Mouse (Mus musculus) intestine, postnatal 0 days (tissue): Measurements from ENCODE around the gene 1700018F24Rik. TPM values are rescaled to one million over a fixed set of nuclear protein-coding genes. Genes with fewer than 3 reads are reported as not detected.
"Not testable (repeated sequence)": the region's sequence is repeated elsewhere in the genome, so short reads cannot be mapped to it uniquely, and the experiment has no call there.

Experiments
- ATAC-seq: fragments of 200-750 bp; cut with Nextera tagmentation; 2 replicates; pipeline ENCODE4 v1.8.0; 2017; ENCODE audit warnings: mild to moderate bottlenecking, moderate TSS enrichment, moderate library complexity
- H3K27ac ChIP-seq: fragments of 300-500 bp; sonication (generic); 2 replicates; pipeline ENCODE4 v1.5.1; 2014; ENCODE audit warnings: mild to moderate bottlenecking, low read depth, low read length, moderate library complexity
- H3K27me3 ChIP-seq: fragments of 300-500 bp; sonication (generic); replicated peaks from 2 replicates; pipeline ENCODE4 v1.6.1; 2014; ENCODE audit warnings: low read length, mixed read lengths; ENCODE audit not compliant: control insufficient read depth, insufficient read depth
- H3K36me3 ChIP-seq: fragments of 300-500 bp; sonication (generic); 2 replicates; pipeline ENCODE4 v1.6.1; 2014; ENCODE audit warnings: mild to moderate bottlenecking, moderate library complexity; ENCODE audit not compliant: control insufficient read depth, insufficient read depth
- H3K4me1 ChIP-seq: fragments of 300-500 bp; sonication (generic); replicated peaks from 2 replicates; pipeline ENCODE4 v1.6.1; 2014; ENCODE audit warnings: antibody characterized with exemption, low read length, mixed read lengths; ENCODE audit not compliant: control insufficient read depth, insufficient read depth
- H3K4me2 ChIP-seq: fragments of 300-500 bp; sonication (generic); replicated peaks from 2 replicates; pipeline ENCODE4 v1.6.1; 2014; ENCODE audit warnings: low read depth, mild to moderate bottlenecking, moderate library complexity
- H3K4me3 ChIP-seq: fragments of 300-500 bp; sonication (generic); 2 replicates; pipeline ENCODE4 v1.5.1; 2014; ENCODE audit warnings: low read depth, low read length
- H3K9ac ChIP-seq: fragments of 300-500 bp; sonication (generic); 2 replicates; pipeline ENCODE4 v1.6.1; 2014; ENCODE audit warnings: mild to moderate bottlenecking, low read depth, low read length
- H3K9me3 ChIP-seq: fragments of 300-500 bp; sonication (generic); 2 replicates; pipeline ENCODE4 v1.6.1; 2016; ENCODE audit warnings: mixed run types; ENCODE audit not compliant: control insufficient read depth
- CTCF ChIP-seq: sonication (generic); IDR thresholded peaks from 2 replicates; pipeline ENCODE4 v1.5.1; 2016; ENCODE audit warnings: low read depth, mild to moderate bottlenecking, control low read depth, antibody characterized with exemption, moderate library complexity
- WGBS: fragments of 180-500 bp; shearing (Covaris S2); extraction: QIAGEN DNeasy Blood & Tissue Kit; methylation state at CpG from one replicate; pipeline ENCODE4 v1.1.7; 2014; 5-methylcytosine and 5-hydroxymethylcytosine counted together
- polyA plus RNA-seq: library from polyadenylated mRNA; unstranded; fragments of >200 nt; fragmentation: Nextera tagmentation; extraction: Ambion mirVana; gene quantifications from 2 replicates; pipeline ENCODE4 v1.2.1, GENCODE M21; 2015

Gene 1700018F24Rik
- polyA plus RNA-seq: not detected in 2 replicates

DNA sequence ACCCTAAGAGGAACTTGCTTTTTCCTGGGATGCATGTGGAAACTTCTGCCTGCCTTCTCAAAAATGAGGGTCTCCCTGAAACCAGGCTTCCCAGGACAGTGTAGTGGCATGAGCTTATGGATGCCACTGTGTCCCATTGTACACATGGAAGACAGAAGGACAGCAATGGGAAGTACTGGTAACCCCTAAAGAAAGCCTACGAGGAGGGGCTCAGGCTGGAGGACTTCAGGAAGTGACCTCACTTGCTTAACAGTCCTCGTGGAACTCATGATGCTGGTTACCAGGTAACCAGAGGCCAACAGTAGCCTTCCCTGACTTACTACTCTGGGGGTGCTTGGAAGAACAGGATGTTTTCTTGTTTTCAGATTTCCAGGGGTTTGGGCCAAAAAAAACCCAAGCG, at the start of gene 1700018F24Rik:
TSS of gene 1700018F24Rik (plus strand) at position 301 of the 400 bp plus-strand sequence.
- not testable (repeated sequence) for H3K4me2 ChIP-seq, H3K4me3 ChIP-seq, H3K4me1 ChIP-seq, H3K27ac ChIP-seq, H3K9ac ChIP-seq, H3K9me3 ChIP-seq, ATAC-seq, H3K36me3 ChIP-seq, H3K27me3 ChIP-seq
- WGBS: 62% methylated on average over 3 of the region's 3 CpGs

DNA sequence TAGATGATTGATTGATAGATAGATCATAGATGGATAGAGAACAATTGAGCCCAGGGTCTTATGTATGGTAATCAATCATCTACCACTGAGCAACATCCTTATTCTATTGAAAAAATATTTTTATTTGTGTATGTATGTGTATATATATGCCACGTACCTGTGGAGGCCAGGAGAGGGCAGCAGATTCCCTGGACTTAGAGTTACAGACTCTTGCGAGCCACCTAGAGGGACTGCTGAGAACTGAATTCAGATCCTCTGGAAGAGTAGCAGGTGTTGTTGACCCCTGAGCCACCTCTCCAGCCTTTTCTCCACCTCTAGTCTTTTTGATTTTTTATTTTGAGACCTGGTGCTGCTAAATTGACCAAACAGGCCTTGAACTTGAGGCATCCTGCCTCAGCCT, 44.3 kb upstream of the 1700018F24Rik start:
- H3K36me3 ChIP-seq: no peaks in the 10 kb centered on the region
- ATAC-seq: 0 out of 2 replicates have a peak, but pooled peaks have one; percentile 16
- no peak overlapping the region for H3K9ac ChIP-seq
- TF ChIP-seq CTCF: peak; percentile 74
- no peak overlapping the region for H3K4me2 ChIP-seq
- 52% methylated on average over 2 of the region's 2 CpGs for whole genome bisulfite sequencing
- no peaks in the 10 kb centered on the region for H3K27me3 ChIP-seq
- H3K9me3 ChIP-seq: no peaks in the 10 kb centered on the region
- H3K4me1 ChIP-seq: no peaks in the 10 kb centered on the region
- no peak overlapping the region for H3K4me3 ChIP-seq
- H3K27ac ChIP-seq: no peak overlapping the region

DNA sequence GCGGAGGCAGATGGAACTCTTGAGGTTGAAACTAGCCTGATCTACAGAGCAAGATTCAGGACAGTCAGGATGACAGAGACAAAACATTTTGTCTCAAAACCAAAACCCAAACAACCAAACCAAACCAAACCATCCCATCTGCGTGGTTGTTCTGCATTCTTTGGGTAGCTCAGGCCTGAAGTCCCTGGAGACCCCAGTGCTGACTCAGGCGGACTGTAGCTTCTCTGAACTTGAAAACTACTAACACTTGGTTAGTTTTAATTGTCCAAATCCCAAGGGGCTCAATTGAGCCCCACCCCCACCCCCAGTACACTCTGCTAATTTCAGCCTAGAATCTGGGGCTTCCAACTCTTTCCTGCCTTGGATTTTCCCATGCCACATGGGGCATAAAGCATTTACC, 39.4 kb upstream of the 1700018F24Rik start:
- H3K9ac ChIP-seq: no peak overlapping the region
- H3K9me3 ChIP-seq: no peaks in the 10 kb centered on the region
- TF ChIP-seq CTCF: no peak
- no peak for ATAC-seq
- no peak overlapping the region for H3K4me3 ChIP-seq
- H3K4me1 ChIP-seq: no peaks in the 10 kb centered on the region
- no peaks in the 10 kb centered on the region for H3K36me3 ChIP-seq
- no peak overlapping the region for H3K27ac ChIP-seq
- WGBS: 80% methylated on average over 3 of the region's 3 CpGs
- H3K4me2 ChIP-seq: no peak overlapping the region
- no peaks in the 10 kb centered on the region for H3K27me3 ChIP-seq

DNA sequence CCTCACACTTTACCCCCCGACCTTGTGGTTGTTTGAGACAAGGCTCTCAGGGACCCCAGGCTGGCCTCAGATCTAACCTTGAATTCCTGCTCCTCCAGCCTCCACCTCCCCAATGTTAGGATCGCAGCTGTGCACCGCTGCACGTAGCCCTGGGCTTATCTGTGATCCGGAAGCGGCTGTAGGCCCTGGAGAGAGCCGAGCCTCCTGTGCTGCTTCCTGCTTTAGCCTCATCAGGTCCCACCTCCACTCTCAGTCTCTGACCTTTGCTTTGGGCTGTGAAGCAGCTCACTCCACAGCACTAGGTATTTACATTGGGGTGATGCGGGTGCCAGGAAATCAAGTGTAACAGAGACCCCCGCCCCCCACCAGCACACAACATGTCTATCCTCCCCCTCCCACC, 38.3 kb upstream of the 1700018F24Rik start:
- H3K27ac ChIP-seq: no peak overlapping the region
- ATAC-seq: peak; percentile 53
- no peaks in the 10 kb centered on the region for H3K4me1 ChIP-seq
- no peak overlapping the region for H3K4me2 ChIP-seq
- 46% methylated on average over 9 of the region's 9 CpGs for whole genome bisulfite sequencing
- no peaks in the 10 kb centered on the region for H3K27me3 ChIP-seq
- H3K4me3 ChIP-seq: no peak overlapping the region
- no peak for TF ChIP-seq CTCF
- H3K9ac ChIP-seq: no peak overlapping the region
- H3K36me3 ChIP-seq: no peaks in the 10 kb centered on the region
- no peaks in the 10 kb centered on the region for H3K9me3 ChIP-seq

DNA sequence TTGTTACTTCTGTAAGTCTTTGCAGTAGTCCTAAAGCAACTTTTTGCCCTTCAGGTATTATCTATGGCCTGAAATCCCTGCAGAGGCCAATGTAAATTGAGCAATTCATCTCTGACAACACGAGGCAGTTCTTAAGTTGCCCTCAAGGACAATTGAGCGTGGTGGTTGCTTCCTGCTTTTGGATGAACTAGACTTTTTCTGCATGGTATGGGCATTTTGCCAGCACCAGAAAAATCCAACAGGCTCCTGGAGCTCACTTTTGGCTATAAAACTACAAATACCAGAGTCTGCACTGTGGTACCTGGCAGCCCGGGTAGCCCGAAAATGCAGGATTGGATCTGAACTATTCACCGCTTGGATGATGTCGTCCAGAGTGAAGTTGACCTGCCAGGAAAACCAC, 37.2 kb upstream of the 1700018F24Rik start:
- no peak for TF ChIP-seq CTCF
- no peaks in the 10 kb centered on the region for H3K4me1 ChIP-seq
- WGBS: 67% methylated on average over 6 of the region's 6 CpGs
- ATAC-seq: 0 out of 2 replicates have a peak, but pooled peaks have one; percentile 20
- H3K9me3 ChIP-seq: no peaks in the 10 kb centered on the region
- H3K36me3 ChIP-seq: no peaks in the 10 kb centered on the region
- H3K4me2 ChIP-seq: no peak overlapping the region
- H3K9ac ChIP-seq: no peak overlapping the region
- no peaks in the 10 kb centered on the region for H3K27me3 ChIP-seq
- no peak overlapping the region for H3K4me3 ChIP-seq
- H3K27ac ChIP-seq: no peak overlapping the region

DNA sequence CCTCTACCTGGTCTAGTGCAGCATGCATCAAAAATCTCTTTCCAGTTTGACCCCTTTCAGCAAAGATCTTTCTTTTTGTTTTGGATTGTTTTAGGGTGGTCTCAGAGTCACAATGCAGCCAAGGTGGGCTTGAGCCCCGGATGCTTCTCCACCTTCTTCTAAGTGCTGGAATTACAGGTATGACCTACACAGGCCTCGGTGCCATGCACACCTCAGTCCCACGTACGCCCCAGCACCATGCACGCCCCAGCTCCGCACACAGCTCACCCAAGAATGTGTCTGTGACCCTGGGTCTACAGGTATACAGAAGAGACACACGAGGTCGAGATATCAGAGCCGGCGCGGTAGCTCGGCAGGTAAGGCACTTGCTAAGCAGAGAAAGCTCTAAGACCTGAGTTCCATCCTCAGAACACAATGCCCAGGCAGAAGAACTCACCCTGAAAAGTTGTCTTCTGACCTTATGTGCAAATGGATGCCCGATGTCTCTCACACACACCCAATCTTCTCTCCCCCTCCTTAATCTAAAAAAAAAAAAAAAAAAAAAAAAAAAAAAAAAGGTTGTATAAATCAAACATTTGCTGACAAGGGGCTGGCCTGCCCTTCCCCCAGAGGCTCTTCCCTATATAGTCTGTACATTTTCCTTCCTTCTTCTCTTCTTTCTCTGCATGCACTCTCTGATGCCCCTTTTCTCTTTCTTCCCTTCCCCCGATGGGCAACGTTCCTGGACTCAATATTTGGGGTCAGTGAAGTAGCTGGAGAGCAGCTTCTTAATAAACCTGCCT, 33.7 kb upstream of the 1700018F24Rik start:
- WGBS: 86% methylated on average over 15 of the region's 15 CpGs
- no peak for TF ChIP-seq CTCF

More for the DNA sequence above, 33.7 kb upstream of the 1700018F24Rik start:
- H3K9ac ChIP-seq: no peak overlapping the region
- no peaks in the 10 kb centered on the region for H3K27me3 ChIP-seq
- no peak overlapping the region for H3K27ac ChIP-seq
- no peaks in the 10 kb centered on the region for H3K9me3 ChIP-seq
- H3K4me2 ChIP-seq: no peak overlapping the region
- ATAC-seq: no peak
- no peaks in the 10 kb centered on the region for H3K4me1 ChIP-seq
- no peaks in the 10 kb centered on the region for H3K36me3 ChIP-seq
- H3K4me3 ChIP-seq: no peak overlapping the region
